Mouse (Mus musculus) limb, embryonic 10.5 days (tissue): ENCODE data around the gene Nup107. TPM values are rescaled to one million over a fixed set of nuclear protein-coding genes. Genes with fewer than 3 reads are reported as not detected.

Experiments used
- DNase-seq: peaks from one replicate; pipeline ENCODE4 v3.0.0-alpha.2; 2017; ENCODE audit warnings: low spot score
- H3K27ac ChIP-seq: fragments of 300-500 bp; sonication (generic); 2 replicates; pipeline ENCODE4 v1.5.1; 2016; ENCODE audit warnings: mild to moderate bottlenecking
- H3K27me3 ChIP-seq: fragments of 300-500 bp; sonication (generic); 2 replicates; pipeline ENCODE4 v1.6.1; 2016; ENCODE audit warnings: low read depth, mild to moderate bottlenecking; ENCODE audit not compliant: poor library complexity, severe bottlenecking
- H3K36me3 ChIP-seq: fragments of 300-500 bp; sonication (generic); 2 replicates; pipeline ENCODE4 v1.6.1; 2016; ENCODE audit warnings: mild to moderate bottlenecking, moderate library complexity
- H3K4me1 ChIP-seq: fragments of 300-500 bp; sonication (generic); 2 replicates; pipeline ENCODE4 v1.6.1; 2016
- H3K4me3 ChIP-seq: fragments of 300-500 bp; sonication (generic); 2 replicates; pipeline ENCODE4 v1.5.1; 2016; ENCODE audit warnings: mild to moderate bottlenecking, moderate library complexity
- H3K9me3 ChIP-seq: fragments of 300-500 bp; sonication (generic); replicated peaks from 2 replicates; pipeline ENCODE4 v1.6.1; 2016; ENCODE audit warnings: mild to moderate bottlenecking
- WGBS: fragments of 180-500 bp; shearing (Covaris S2); methylation state at CpG from one replicate; pipeline ENCODE4 v1.1.7; 2016; 5-methylcytosine and 5-hydroxymethylcytosine counted together
- polyA plus RNA-seq: library from polyadenylated mRNA; unstranded; fragments of >200 nt; fragmentation: Nextera tagmentation; extraction: Ambion mirVana; gene quantifications from 2 replicates; pipeline ENCODE4 v1.2.1, GENCODE M21; 2016

Nup107 gene
- polyA plus RNA-seq, 1 experiment from 2014 or later, result 111 TPM

- H3K36me3 ChIP-seq, result peaks cover 96% of the 10 kb centered on the region
These were observed 19.3 kb downstream of the Nup107 start for GRCm38 (mm10) chr10:117773106-117773720.

GRCm38 (mm10) chr10:117772364-117773105 lies 20.0 kb downstream of the Nup107 start:
- H3K4me3 ChIP-seq, result no peak overlapping the region
- no peaks in the 10 kb centered on the region for H3K9me3 ChIP-seq
- 96% methylated on average over 17 of the region's 17 CpGs for WGBS
- no peaks in the 10 kb centered on the region for H3K27me3 ChIP-seq
- H3K4me1 ChIP-seq, result no peaks in the 10 kb centered on the region
- DNase-seq, result no peak
- H3K27ac ChIP-seq, result no peak overlapping the region
- H3K36me3 ChIP-seq, result peaks cover 96% of the 10 kb centered on the region

More at GRCm38 (mm10) chr10:117773106-117773720, 19.3 kb downstream of the Nup107 start:
- WGBS, result 93% methylated on average over 7 of the region's 7 CpGs
- no peaks in the 10 kb centered on the region for H3K4me1 ChIP-seq
- no peak overlapping the region for H3K27ac ChIP-seq
- H3K4me3 ChIP-seq, result no peak overlapping the region
- no peaks in the 10 kb centered on the region for H3K27me3 ChIP-seq
- no peak for DNase-seq
- H3K9me3 ChIP-seq, result no peaks in the 10 kb centered on the region

GRCm38 (mm10) chr10:117771131-117771510 lies 21.4 kb downstream of the Nup107 start:
- H3K36me3 ChIP-seq, result peaks cover 96% of the 10 kb centered on the region
- H3K4me3 ChIP-seq, result no peak overlapping the region

GRCm38 (mm10) chr10:117770286-117771130 lies 22.0 kb downstream of the Nup107 start:
- H3K4me1 ChIP-seq, result no peaks in the 10 kb centered on the region
- H3K27me3 ChIP-seq, result no peaks in the 10 kb centered on the region
- peaks cover 96% of the 10 kb centered on the region for H3K36me3 ChIP-seq
- no peaks in the 10 kb centered on the region for H3K9me3 ChIP-seq
- no peak overlapping the region for H3K4me3 ChIP-seq
- WGBS, result 94% methylated on average over 18 of the region's 18 CpGs
- DNase-seq, result no peak
- no peak overlapping the region for H3K27ac ChIP-seq

More at GRCm38 (mm10) chr10:117771131-117771510, 21.4 kb downstream of the Nup107 start:
- Histone ChIP-seq H3K27ac (no peak overlapping the region), H3K4me1 (no peaks in the 10 kb centered on the region), H3K27me3 (no peaks in the 10 kb centered on the region), H3K9me3 (no peaks in the 10 kb centered on the region)
- DNase-seq, result no peak
- WGBS, result 95% methylated on average over 10 of the region's 10 CpGs

- DNase-seq, result no peak
- H3K36me3 ChIP-seq, result peaks cover 96% of the 10 kb centered on the region
- no peak overlapping the region for H3K4me3 ChIP-seq
- no peaks in the 10 kb centered on the region for H3K4me1 ChIP-seq
- H3K27me3 ChIP-seq, result no peaks in the 10 kb centered on the region
- H3K9me3 ChIP-seq, result no peaks in the 10 kb centered on the region
- H3K27ac ChIP-seq, result no peak overlapping the region
- 95% methylated on average over 9 of the region's 9 CpGs for WGBS
These were observed 22.8 kb downstream of the Nup107 start for GRCm38 (mm10) chr10:117769541-117770285.

- Histone ChIP-seq H3K9me3 (no peaks in the 10 kb centered on the region), H3K36me3 (peaks cover 96% of the 10 kb centered on the region), H3K27me3 (no peaks in the 10 kb centered on the region), H3K4me1 (no peaks in the 10 kb centered on the region), H3K27ac (no peak overlapping the region), H3K4me3 (no peak overlapping the region)
- 92% methylated on average over 7 of the region's 7 CpGs for WGBS
- no peak for DNase-seq
These were observed 24.4 kb downstream of the Nup107 start for GRCm38 (mm10) chr10:117768141-117768440.

- peaks cover 96% of the 10 kb centered on the region for H3K36me3 ChIP-seq
- H3K4me1 ChIP-seq, result no peaks in the 10 kb centered on the region
- H3K4me3 ChIP-seq, result no peak overlapping the region
- DNase-seq, result no peak
- 92% methylated on average over 10 of the region's 10 CpGs for WGBS
- no peak overlapping the region for H3K27ac ChIP-seq
- H3K9me3 ChIP-seq, result no peaks in the 10 kb centered on the region
- H3K27me3 ChIP-seq, result no peaks in the 10 kb centered on the region
These were observed 25.0 kb downstream of the Nup107 start for GRCm38 (mm10) chr10:117767286-117768140.

- H3K36me3 ChIP-seq, result peaks cover 98% of the 10 kb centered on the region
- H3K4me3 ChIP-seq, result no peak overlapping the region
- no peaks in the 10 kb centered on the region for H3K9me3 ChIP-seq
- 92% methylated on average over 5 of the region's 5 CpGs for WGBS
- DNase-seq, result no peak
- no peaks in the 10 kb centered on the region for H3K27me3 ChIP-seq
- H3K27ac ChIP-seq, result no peak overlapping the region
- H3K4me1 ChIP-seq, result no peaks in the 10 kb centered on the region
These were observed 25.7 kb downstream of the Nup107 start for GRCm38 (mm10) chr10:117766896-117767160.

- 95% methylated on average over 16 of the region's 16 CpGs for WGBS
- no peak overlapping the region for H3K27ac ChIP-seq
- no peak for DNase-seq
- no peaks in the 10 kb centered on the region for H3K4me1 ChIP-seq
- H3K4me3 ChIP-seq, result no peak overlapping the region
- peaks cover 98% of the 10 kb centered on the region for H3K36me3 ChIP-seq
- H3K27me3 ChIP-seq, result no peaks in the 10 kb centered on the region
- H3K9me3 ChIP-seq, result no peaks in the 10 kb centered on the region
These were observed 26.2 kb downstream of the Nup107 start for GRCm38 (mm10) chr10:117766111-117766895.

- Histone ChIP-seq H3K27ac (no peak overlapping the region), H3K27me3 (no peaks in the 10 kb centered on the region), H3K4me1 (no peaks in the 10 kb centered on the region), H3K36me3 (peaks cover 98% of the 10 kb centered on the region), H3K4me3 (no peak overlapping the region), H3K9me3 (no peaks in the 10 kb centered on the region)
- 97% methylated on average over 11 of the region's 11 CpGs for WGBS
- no peak for DNase-seq
These were observed 27.2 kb downstream of the Nup107 start for GRCm38 (mm10) chr10:117765116-117765894.

- peaks cover 98% of the 10 kb centered on the region for H3K36me3 ChIP-seq
- no peaks in the 10 kb centered on the region for H3K27me3 ChIP-seq
- WGBS, result 93% methylated on average over 6 of the region's 6 CpGs
- DNase-seq, result no peak
- no peak overlapping the region for H3K4me3 ChIP-seq
- H3K9me3 ChIP-seq, result no peaks in the 10 kb centered on the region
- no peak overlapping the region for H3K27ac ChIP-seq
- H3K4me1 ChIP-seq, result no peaks in the 10 kb centered on the region
These were observed 27.9 kb downstream of the Nup107 start for GRCm38 (mm10) chr10:117764598-117764997.
